Mouse (Mus musculus): ENCODE data around the gene Dazap1. TPM values are rescaled to one million over a fixed set of nuclear protein-coding genes. Genes with fewer than 3 reads are reported as not detected.

Dazap1 gene
- polyA plus RNA-seq, 1 experiment from 2014 or later: 31.5 TPM

DNA sequence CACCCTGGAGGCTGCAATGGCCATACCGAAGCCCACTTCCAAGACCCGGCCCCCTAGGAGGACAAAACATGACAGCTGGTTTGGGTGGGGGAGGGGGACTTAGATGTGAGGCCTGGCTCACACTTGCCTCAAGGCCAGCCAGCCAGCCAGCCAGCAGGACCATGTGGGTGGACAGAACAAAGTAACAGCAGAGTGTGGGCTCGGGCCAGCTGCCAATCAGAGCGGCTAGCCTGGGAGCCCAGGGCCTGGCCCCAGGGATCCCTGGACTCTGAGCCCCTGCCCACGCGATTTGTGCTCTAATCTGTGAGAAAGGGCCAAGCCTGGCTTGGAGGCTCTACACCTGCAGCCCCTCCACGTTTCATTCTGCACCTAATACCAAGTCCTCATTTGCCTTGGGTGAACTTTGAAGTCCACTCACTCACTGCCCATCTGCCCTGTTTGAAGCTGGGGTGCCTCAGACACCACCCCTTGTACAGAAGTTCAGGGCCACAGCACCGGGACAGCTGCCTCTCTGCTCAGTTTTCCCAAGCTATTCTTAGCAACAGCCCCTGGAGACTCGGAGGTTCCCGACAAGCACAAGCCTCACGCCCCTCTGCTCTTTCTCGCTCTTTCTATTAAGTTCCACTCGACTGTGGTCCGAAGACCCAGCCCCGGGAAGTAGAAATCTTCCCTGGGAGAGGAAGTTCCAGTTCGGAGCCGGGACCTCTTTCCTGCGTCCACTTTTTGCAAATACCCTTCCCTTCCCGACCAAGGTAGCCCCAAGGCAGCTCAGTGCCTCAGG lies 1.2 kb upstream of the Dazap1 start:
- peak overlapping the region; percentile 99 for H3K27ac ChIP-seq
- peak overlapping the region; percentile 77 for H3K9ac ChIP-seq
- H3K4me2 ChIP-seq: peak overlapping the region; percentile 99
- H3K4me3 ChIP-seq: peak overlapping the region; percentile 72
- ATAC-seq (replicated peaks; ENCODE audit: insufficient number of reproducible peaks, insufficient read depth, low FRiP score, low read depth): no peak
- peaks cover 40% of the 10 kb centered on the region for H3K36me3 ChIP-seq
- H3K9me3 ChIP-seq (replicated peaks): no peaks in the 10 kb centered on the region
- no peaks in the 10 kb centered on the region for H3K27me3 ChIP-seq
- WGBS: 4% methylated on average over 19 of the region's 19 CpGs
- H3K4me1 ChIP-seq (replicated peaks): peaks cover 50% of the 10 kb centered on the region

DNA sequence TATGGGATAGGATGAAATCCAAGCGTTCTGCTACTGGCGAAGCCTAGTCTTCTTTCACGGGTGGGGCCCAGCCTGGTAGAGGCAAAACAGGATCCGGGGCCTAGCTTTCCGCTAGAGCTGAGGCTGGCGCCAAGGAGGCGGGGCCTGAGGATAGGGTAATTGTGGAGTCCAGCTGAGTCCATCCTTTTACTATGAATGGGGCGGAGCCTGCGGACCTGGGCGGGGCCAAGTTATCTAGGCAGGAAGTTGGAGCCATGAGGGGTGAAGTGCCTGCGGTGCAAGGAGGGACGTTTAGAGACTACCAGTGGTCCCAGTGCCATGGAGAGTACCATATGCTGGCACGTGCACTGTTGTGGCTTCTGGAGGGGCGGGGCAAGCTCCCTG lies 291 bp downstream of the Dazap1 start:
- peaks cover 54% of the 10 kb centered on the region for H3K4me1 ChIP-seq (replicated peaks)
- under 1% methylated on average over 14 of the region's 14 CpGs for WGBS
- peak overlapping the region; percentile 99 for H3K4me2 ChIP-seq
- H3K9me3 ChIP-seq (replicated peaks): no peaks in the 10 kb centered on the region
- H3K4me3 ChIP-seq: peak overlapping the region; percentile 72
- ATAC-seq (replicated peaks; ENCODE audit: insufficient number of reproducible peaks, insufficient read depth, low FRiP score, low read depth): peak; percentile 63
- no peaks in the 10 kb centered on the region for H3K27me3 ChIP-seq
- H3K27ac ChIP-seq: peak overlapping the region; percentile 99
- peak overlapping the region; percentile 77 for H3K9ac ChIP-seq
- peaks cover 24% of the 10 kb centered on the region for H3K36me3 ChIP-seq

DNA sequence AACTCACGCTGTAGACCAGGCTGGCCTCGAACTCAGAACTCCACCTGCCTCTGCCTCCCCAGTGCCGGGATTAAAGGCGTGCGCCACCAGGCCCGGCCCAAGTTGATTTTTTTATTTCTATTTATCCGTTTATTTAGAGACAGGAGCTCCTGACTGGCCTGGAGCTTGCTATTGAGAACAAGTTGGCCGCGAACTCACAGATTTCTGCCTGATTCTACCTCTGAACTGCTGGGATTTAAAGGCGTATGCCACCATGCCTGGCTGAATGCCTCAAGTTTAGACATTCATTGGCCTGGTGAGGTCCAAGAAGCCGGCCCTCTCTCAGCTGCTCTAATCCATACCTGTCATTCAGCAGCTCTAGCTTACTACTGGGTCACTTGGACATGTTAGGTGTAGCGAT lies 883 bp downstream of the Dazap1 start:
- Histone ChIP-seq H3K4me3 (peak overlapping the region; percentile 72), H3K36me3 (peaks cover 19% of the 10 kb centered on the region), H3K27ac (peak overlapping the region; percentile 99), H3K9ac (peak overlapping the region; percentile 37; the same call in 1 of the 2 replicates), H3K4me2 (peak overlapping the region; percentile 99), H3K27me3 (no peaks in the 10 kb centered on the region), H3K4me1 (replicated peaks) (peaks cover 60% of the 10 kb centered on the region), H3K9me3 (replicated peaks) (no peaks in the 10 kb centered on the region)
- ATAC-seq (replicated peaks; ENCODE audit: insufficient number of reproducible peaks, insufficient read depth, low FRiP score, low read depth): no peak
- 70% methylated on average over 12 of the region's 12 CpGs for WGBS

DNA sequence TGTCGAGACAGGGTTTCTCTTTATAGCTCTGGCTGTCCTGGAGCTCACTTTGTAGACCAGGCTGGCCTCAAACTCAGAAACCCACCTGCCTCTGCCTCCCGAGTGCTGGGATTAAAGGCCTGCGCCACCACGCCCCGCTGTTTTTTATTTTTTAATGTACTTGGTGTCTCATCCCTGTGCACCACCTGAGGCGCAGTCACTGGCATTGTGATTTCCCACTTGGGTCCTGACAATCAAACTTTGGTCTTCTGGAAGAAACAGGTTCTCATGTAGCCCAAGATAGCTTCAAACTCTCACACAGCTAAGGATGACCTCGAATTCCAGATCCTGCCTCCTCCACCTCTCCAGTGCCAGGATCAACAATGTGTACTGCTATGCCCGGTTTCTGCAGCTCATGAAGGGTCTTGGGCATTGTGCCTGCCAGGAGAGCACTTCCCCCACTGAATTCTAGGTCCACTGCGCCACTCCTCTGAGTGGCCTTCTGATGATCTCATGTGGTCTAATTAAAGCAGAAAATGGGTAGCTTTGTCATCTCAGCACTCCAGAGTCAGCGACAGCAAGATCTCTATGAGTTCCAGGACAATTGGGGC lies 1.6 kb downstream of the Dazap1 start:
- 0 out of 2 replicates have a peak overlapping the region, but pooled peaks have one; percentile 99 for H3K27ac ChIP-seq
- WGBS: 87% methylated on average over 10 of the region's 10 CpGs

DNA sequence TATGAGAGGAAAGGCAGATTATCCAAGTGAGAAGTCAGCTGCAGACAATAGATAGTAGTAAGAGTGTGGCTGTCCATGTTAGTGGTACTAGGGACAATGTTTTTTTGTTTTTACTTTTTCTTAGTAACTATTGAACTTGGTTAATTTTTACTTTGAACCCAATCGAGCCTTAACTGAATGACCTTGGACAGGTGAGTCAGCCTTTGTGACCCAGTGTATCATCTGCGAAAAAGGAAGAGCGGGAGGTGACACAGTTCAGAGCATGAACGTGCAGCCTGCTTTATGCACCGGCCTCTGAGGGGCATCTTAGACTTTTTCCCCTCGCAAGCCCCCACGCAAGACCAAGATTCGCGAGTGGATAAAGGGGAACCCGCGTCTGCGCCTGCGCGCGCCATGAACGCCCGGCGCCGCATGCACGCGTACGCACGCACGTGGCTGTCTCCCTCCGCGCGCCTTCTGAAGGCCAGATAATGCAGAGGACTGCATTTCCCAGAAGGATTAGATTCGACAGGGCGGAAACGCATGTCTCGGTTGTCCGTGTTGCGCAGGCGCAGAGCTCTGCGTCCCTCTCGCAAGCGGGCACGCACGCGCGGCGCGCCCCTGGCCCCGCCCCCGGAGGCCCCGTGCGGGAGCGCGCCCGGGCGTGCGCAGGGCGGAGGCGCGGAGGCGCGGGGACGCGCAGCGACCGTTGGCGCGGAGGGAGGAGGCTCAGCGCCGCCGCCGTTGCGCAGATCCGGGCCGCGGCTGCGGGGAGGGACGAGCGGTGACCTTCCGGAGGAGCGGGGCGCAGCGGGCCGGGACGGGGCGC lies 3.3 kb downstream of the Dazap1 start:
- Histone ChIP-seq H3K9ac (peak overlapping the region; percentile 100), H3K4me3 (peak overlapping the region; percentile 99), H3K27ac (peak overlapping the region; percentile 93), H3K27me3 (no peaks in the 10 kb centered on the region), H3K4me1 (replicated peaks) (peaks cover 69% of the 10 kb centered on the region), H3K9me3 (replicated peaks) (no peaks in the 10 kb centered on the region), H3K4me2 (peak overlapping the region; percentile 84), H3K36me3 (0 out of 2 replicates have a peak, but pooled peaks cover 4% of the 10 kb centered on the region)
- peak; percentile 61 for ATAC-seq (replicated peaks; ENCODE audit: insufficient number of reproducible peaks, insufficient read depth, low FRiP score, low read depth)
- 1% methylated on average over 79 of the region's 81 CpGs for WGBS

More for the DNA sequence above, 1.6 kb downstream of the Dazap1 start:
- H3K27me3 ChIP-seq: no peaks in the 10 kb centered on the region
- no peaks in the 10 kb centered on the region for H3K9me3 ChIP-seq (replicated peaks)
- no peak overlapping the region for H3K4me3 ChIP-seq
- no peak overlapping the region for H3K4me2 ChIP-seq
- peaks cover 67% of the 10 kb centered on the region for H3K4me1 ChIP-seq (replicated peaks)
- H3K9ac ChIP-seq: no peak overlapping the region
- no peak for ATAC-seq (replicated peaks; ENCODE audit: insufficient number of reproducible peaks, insufficient read depth, low FRiP score, low read depth)
- peaks cover 18% of the 10 kb centered on the region for H3K36me3 ChIP-seq

DNA sequence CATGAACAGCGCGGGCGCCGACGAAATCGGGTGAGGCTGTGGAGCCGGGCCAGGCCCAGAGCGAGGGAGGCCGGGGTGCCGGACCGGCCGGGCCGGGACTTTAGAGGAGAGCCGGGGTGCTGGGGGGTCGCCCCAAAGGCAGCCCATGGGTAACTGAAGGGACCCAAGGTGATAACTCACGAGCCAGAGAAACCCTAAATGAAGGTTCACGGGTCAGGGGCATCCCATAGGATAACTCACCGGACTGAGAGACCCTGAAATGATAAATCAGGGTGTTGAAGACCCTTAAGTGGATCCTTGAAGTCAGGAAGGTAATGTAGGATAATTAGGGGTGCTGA lies 3.8 kb downstream of the Dazap1 start:
- 0% methylated on average over 18 of the region's 18 CpGs for WGBS
- peaks cover 67% of the 10 kb centered on the region for H3K4me1 ChIP-seq (replicated peaks)
- ATAC-seq (replicated peaks; ENCODE audit: insufficient number of reproducible peaks, insufficient read depth, low FRiP score, low read depth): no peak
- no peaks in the 10 kb centered on the region for H3K9me3 ChIP-seq (replicated peaks)
- peak overlapping the region; percentile 100 for H3K9ac ChIP-seq
- H3K36me3 ChIP-seq: 0 out of 2 replicates have a peak, but pooled peaks cover 4% of the 10 kb centered on the region
- peak overlapping the region; percentile 84 for H3K4me2 ChIP-seq
- H3K27ac ChIP-seq: peak overlapping the region; percentile 93
- peak overlapping the region; percentile 99 for H3K4me3 ChIP-seq
- no peaks in the 10 kb centered on the region for H3K27me3 ChIP-seq

DNA sequence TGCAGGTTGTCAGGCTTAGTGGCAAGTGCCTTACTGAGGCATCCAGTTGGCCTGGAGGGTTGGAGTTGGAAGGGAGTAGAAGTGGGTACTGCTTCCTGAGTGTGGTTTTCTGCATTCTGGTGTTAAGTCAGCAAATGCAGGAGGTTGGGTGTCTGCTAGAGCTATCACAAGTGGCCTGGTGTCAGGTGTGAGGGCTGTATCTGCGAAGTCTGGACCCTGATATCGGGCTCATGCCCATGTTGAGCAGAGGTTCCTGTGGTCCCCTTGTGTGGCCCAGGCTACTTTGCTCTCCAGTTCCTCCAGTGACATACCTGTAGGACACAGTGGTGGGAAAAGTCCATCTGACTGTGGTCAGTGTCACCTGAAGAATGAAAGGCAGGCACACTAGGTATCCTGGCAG lies 8.8 kb downstream of the Dazap1 start:
- H3K27me3 ChIP-seq: no peaks in the 10 kb centered on the region
- peak overlapping the region; percentile 31; the same call in 1 of the 2 replicates for H3K9ac ChIP-seq
- peak overlapping the region; percentile 8; the same call in 1 of the 2 replicates for H3K27ac ChIP-seq
- no peak for ATAC-seq (replicated peaks; ENCODE audit: insufficient number of reproducible peaks, insufficient read depth, low FRiP score, low read depth)
- no peak overlapping the region; the same call in 1 of the 2 replicates for H3K4me2 ChIP-seq
- H3K4me1 ChIP-seq (replicated peaks): peaks cover 78% of the 10 kb centered on the region
- H3K4me3 ChIP-seq: no peak overlapping the region
- H3K9me3 ChIP-seq (replicated peaks): no peaks in the 10 kb centered on the region
- 79% methylated on average over 2 of the region's 2 CpGs for WGBS
- H3K36me3 ChIP-seq: peaks cover 20% of the 10 kb centered on the region

DNA sequence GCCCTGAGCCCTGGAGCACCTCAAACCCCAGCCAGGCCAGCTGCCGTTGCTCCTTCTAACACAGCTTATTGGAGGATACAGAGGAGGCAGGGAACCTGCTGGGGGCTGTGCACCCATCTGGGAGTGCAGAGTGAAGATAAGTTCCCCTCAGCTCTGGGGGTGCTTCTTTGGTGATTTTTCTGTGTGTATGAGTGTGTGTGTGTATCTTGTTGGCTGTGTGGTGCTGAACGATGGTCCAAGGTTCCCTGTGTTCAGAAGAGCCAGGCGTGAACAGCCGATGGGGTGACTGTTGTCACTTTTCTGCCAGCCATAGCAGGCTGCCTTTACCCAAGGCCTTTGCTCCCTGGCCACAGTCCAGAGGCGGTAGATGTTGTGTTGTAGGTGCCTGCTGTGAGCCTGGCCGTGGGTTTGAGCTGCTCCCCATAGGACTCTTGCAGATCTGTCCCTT lies 9.5 kb downstream of the Dazap1 start:
- ATAC-seq (replicated peaks; ENCODE audit: insufficient number of reproducible peaks, insufficient read depth, low FRiP score, low read depth): no peak
- Histone ChIP-seq H3K4me2 (no peak overlapping the region; the same call in 1 of the 2 replicates), H3K4me3 (no peak overlapping the region), H3K9ac (0 out of 2 replicates have a peak overlapping the region, but pooled peaks have one; percentile 31), H3K4me1 (replicated peaks) (peaks cover 75% of the 10 kb centered on the region), H3K9me3 (replicated peaks) (no peaks in the 10 kb centered on the region), H3K27me3 (no peaks in the 10 kb centered on the region), H3K27ac (peak overlapping the region; percentile 8; the same call in 1 of the 2 replicates), H3K36me3 (peaks cover 24% of the 10 kb centered on the region)
- WGBS: 52% methylated on average over 6 of the region's 6 CpGs

DNA sequence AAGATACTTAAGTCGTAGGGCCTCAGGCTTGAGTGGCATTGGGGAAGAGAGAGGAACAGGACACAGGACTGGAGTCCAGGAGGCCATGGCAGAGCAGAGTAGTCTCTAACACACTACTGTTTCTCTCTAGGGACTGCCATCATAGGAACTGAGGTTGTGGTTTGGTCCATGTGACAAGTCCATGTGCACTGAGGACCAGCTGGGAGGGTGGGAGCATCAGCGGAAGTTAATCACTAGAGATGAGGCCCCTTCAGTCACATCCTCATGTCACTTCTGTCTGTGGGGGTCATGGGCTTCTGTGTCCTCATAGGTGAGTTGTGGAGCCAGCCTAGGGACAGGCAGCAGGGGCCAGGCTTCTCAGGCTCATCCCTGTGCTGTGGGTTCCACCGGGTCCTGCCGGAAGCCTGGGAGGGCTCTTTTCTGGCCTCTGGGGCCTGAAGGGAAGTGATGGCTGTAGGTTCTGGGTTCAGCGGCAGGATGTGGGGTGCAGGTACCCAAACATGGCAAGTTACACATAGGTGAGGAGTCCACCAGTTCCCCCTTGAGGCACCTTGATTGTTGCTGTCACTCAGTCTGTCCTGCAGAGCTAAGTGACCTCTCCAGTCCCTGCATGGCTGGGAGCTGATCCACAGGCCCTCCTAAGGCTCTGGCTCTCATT lies 10.0 kb downstream of the Dazap1 start:
- peaks cover 30% of the 10 kb centered on the region for H3K36me3 ChIP-seq
- ATAC-seq (replicated peaks; ENCODE audit: insufficient number of reproducible peaks, insufficient read depth, low FRiP score, low read depth): no peak
- H3K4me3 ChIP-seq: no peak overlapping the region
- H3K27ac ChIP-seq: no peak overlapping the region
- H3K9ac ChIP-seq: peak overlapping the region; percentile 18; the same call in 1 of the 2 replicates
- H3K4me2 ChIP-seq: no peak overlapping the region
- no peaks in the 10 kb centered on the region for H3K27me3 ChIP-seq
- H3K4me1 ChIP-seq (replicated peaks): peaks cover 70% of the 10 kb centered on the region
- no peaks in the 10 kb centered on the region for H3K9me3 ChIP-seq (replicated peaks)
- 71% methylated on average over 5 of the region's 5 CpGs for WGBS

DNA sequence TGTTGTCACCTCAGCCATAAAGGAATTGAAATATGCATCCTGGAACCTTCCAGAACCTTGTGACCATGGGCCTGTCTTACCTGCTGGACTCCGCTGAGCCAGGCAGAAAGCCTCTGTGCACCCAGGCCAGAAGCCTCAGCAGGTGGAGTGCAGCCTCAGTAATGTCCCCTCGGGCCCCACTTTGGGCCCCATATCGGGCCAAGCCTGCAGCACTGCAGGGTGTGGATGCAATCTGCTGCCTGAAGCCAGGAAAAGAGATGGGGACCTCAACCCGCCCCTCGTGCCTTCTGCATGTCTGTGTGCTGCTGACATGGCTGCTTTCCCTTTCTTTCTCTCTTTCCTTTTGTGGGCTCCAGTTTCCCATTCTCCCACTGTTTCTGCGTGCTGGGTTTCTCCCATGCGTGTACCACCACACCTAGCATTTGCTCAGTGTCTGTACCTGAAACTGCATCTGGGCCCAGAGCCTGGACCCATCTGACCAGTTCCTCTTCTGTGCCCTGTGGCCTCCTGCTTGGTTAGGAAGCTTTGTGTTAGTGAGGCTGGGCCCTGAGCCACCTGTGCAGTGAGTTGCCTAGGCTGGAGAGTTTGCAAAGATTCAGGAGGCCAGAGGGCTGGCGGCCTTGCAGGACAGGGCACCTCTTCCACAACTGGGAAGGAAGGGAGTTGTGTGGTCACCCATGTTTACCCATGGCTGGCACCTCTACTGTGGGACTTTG lies 10.7 kb downstream of the Dazap1 start:
- Histone ChIP-seq H3K9ac (no peak overlapping the region; the same call in 1 of the 2 replicates), H3K36me3 (peaks cover 36% of the 10 kb centered on the region)
- no peak for ATAC-seq (replicated peaks; ENCODE audit: insufficient number of reproducible peaks, insufficient read depth, low FRiP score, low read depth)

More for the DNA sequence above, 10.7 kb downstream of the Dazap1 start:
- H3K9me3 ChIP-seq (replicated peaks): no peaks in the 10 kb centered on the region
- H3K4me1 ChIP-seq (replicated peaks): peaks cover 63% of the 10 kb centered on the region
- no peak overlapping the region for H3K4me2 ChIP-seq
- H3K4me3 ChIP-seq: no peak overlapping the region
- H3K27ac ChIP-seq: no peak overlapping the region
- no peaks in the 10 kb centered on the region for H3K27me3 ChIP-seq
- 88% methylated on average over 8 of the region's 8 CpGs for WGBS

All from heart, embryonic 15.5 days (tissue).